ENCODE assay signal across 9 mouse cellular contexts in genomic region chr4:126118651-126119050, GRCm38 (mm10). TPM values are rescaled to one million over a fixed set of nuclear protein-coding genes. Genes with fewer than 3 reads are reported as not detected.
DNase-seq lines count a peak whose midpoint lies in the region; ATAC-seq lines count a peak whose summit lies in the region.
"Had no signal": no experiment of that assay in that cellular context is flagged by ENCODE, and none has a peak within 500 bp of the region (broad histone marks: within the 10 kb centered on the region; RNA-seq: fewer than 3 reads in every experiment).

No protein-coding gene starts in this region.

- no peak overlapping the region for H3K4me2 ChIP-seq in lung, embryonic 16.5 days (ENCODE audit: low read depth, low read length)

- H3K9ac ChIP-seq in lung, embryonic 16.5 days (ENCODE audit: low read length), result 0 out of 2 replicates have a peak overlapping the region, but pooled peaks have one; percentile 6

- 74% methylated on average over 4 of the region's 4 CpGs for WGBS in lung, embryonic 16.5 days

- H3K36me3 ChIP-seq in lung, embryonic 16.5 days (ENCODE audit: control insufficient read depth, insufficient read depth, low read length), result peaks cover 13% of the 10 kb centered on the region

- peaks cover 2% of the 10 kb centered on the region; the same call in 1 of the 2 replicates for H3K9me3 ChIP-seq in lung, embryonic 16.5 days (ENCODE audit: control insufficient read depth, low read length)

- no peaks in the 10 kb centered on the region for H3K27me3 ChIP-seq in lung, embryonic 16.5 days (ENCODE audit: control insufficient read depth, insufficient read depth, low read depth, low read length)

- no peak for ATAC-seq in lung, embryonic 16.5 days (ENCODE audit: low read depth)

- peaks cover 29% of the 10 kb centered on the region for H3K4me1 ChIP-seq in lung, embryonic 16.5 days (replicated peaks; ENCODE audit: control insufficient read depth, insufficient read depth, low read length)

- H3K27ac ChIP-seq in lung, embryonic 16.5 days (ENCODE audit: low read length), result no peak overlapping the region

- H3K4me3 ChIP-seq in lung, embryonic 16.5 days (ENCODE audit: low read length), result no peak overlapping the region

- no peak for DNase-seq in lung, adult 18-20 months
- peak; percentile 74 to 80 for DNase-seq in cerebellum, postnatal 25 days
- peak; percentile 52 to 65 for DNase-seq in layer of hippocampus, postnatal 14 days (ENCODE audit: low spot score in 2 of 2)
- peak; percentile 79 to 82 for DNase-seq in right cerebral cortex, postnatal 36 days (ENCODE audit: low spot score in 2 of 2)
- DNase-seq in embryo, embryonic 9.5 days (ENCODE audit: extremely low spot score), result no peak
- no peak for DNase-seq in gastrocnemius, postnatal 4 days (ENCODE audit: low spot score in 2 of 2)
- DNase-seq: kidney, postnatal 14 days; thymus, postnatal 36 days had no signal

RNA-seq across cellular contexts. Expression of gene Stk40, which starts 14.9 kb away (rescaled TPM):
- 37.7 and 40.3 TPM in 2 replicates for polyA plus RNA-seq in lung, embryonic 16.5 days (2015; fragmentation: Nextera tagmentation; extraction: Ambion mirVana)
- total RNA-seq in layer of hippocampus, postnatal 14 days (2021), result 10 to 100 TPM; 20.8 to 21.3 TPM
- total RNA-seq in gastrocnemius, postnatal 4 days (2021), result 10 to 100 TPM; 34.4 to 39.0 TPM

RNA-seq across cellular contexts. Expression of gene Lsm10, which starts 22.2 kb away (rescaled TPM):
- polyA plus RNA-seq in lung, embryonic 16.5 days (2015; fragmentation: Nextera tagmentation; extraction: Ambion mirVana), result 57.2 and 57.7 TPM in 2 replicates
- 10 to 100 TPM; 12.9 to 13.1 TPM for total RNA-seq in layer of hippocampus, postnatal 14 days (2021)
- 10 to 100 TPM; 16.2 to 16.9 TPM for total RNA-seq in gastrocnemius, postnatal 4 days (2021)

RNA-seq across cellular contexts. Expression of gene Eva1b, which starts 28.9 kb away (rescaled TPM):
- polyA plus RNA-seq in lung, embryonic 16.5 days (2015; fragmentation: Nextera tagmentation; extraction: Ambion mirVana), result 98.0 and 108 TPM in 2 replicates
- 1 to 10 TPM; 6.5 to 6.7 TPM for total RNA-seq in layer of hippocampus, postnatal 14 days (2021)
- 10 to 100 TPM; 31.8 to 33.8 TPM for total RNA-seq in gastrocnemius, postnatal 4 days (2021)

RNA-seq across cellular contexts. Expression of gene Sh3d21, which starts 44.6 kb away (rescaled TPM):
- 9.2 and 12.3 TPM in 2 replicates for polyA plus RNA-seq in lung, embryonic 16.5 days (2015; fragmentation: Nextera tagmentation; extraction: Ambion mirVana)
- total RNA-seq in layer of hippocampus, postnatal 14 days (2021), result 1 to 10 TPM; 1.2 to 1.8 TPM
- total RNA-seq in gastrocnemius, postnatal 4 days (2021), result 1 to 10 TPM; 2.9 TPM

Comparison
In these comparisons a context has a peak if more than half of its experiments do, and no peak if none do; other contexts are left out.
1. DNase-seq: peak in cerebellum, postnatal 25 days (2 of 2), layer of hippocampus, postnatal 14 days (2 of 2) and right cerebral cortex, postnatal 36 days (2 of 2); none in lung, adult 18-20 months (0 of 2), embryo, embryonic 9.5 days (single experiment) and gastrocnemius, postnatal 4 days (0 of 2).
2. RNA of gene Eva1b, which starts 28.9 kb away (total RNA-seq): 31.8 to 33.8 TPM in gastrocnemius, postnatal 4 days; 6.5 to 6.7 TPM in layer of hippocampus, postnatal 14 days; every median in the first group is over 4 times any median in the second.